Mouse (Mus musculus) lung, postnatal 0 days (tissue): ENCODE results near the gene Calcb. TPM values are rescaled to one million over a fixed set of nuclear protein-coding genes. Genes with fewer than 3 reads are reported as not detected.
A peak's percentile ranks its signal among the peaks of the same experiment; 100 is the strongest.
"Not testable (repeated sequence)": the region's sequence is repeated elsewhere in the genome, so short reads cannot be mapped to it uniquely, and the experiment has no call there.

ENCODE experiments used
- ATAC-seq: fragments of 200-750 bp; cut with Nextera tagmentation; 2 replicates; pipeline ENCODE4 v1.8.0; 2017; ENCODE audit warnings: moderate library complexity
- DNase-seq: peaks from one replicate; pipeline ENCODE4 v3.0.0-alpha.2; 2016; ENCODE audit warnings: low spot score
- H3K27ac ChIP-seq: fragments of 300-500 bp; sonication (generic); 2 replicates; pipeline ENCODE4 v1.5.1; 2014; ENCODE audit warnings: antibody characterized with exemption, mild to moderate bottlenecking, low read length, mixed read lengths
- H3K27me3 ChIP-seq: fragments of 300-500 bp; sonication (generic); replicated peaks from 2 replicates; pipeline ENCODE4 v1.6.1; 2014; ENCODE audit warnings: low read length, mixed read lengths; ENCODE audit not compliant: insufficient read depth
- H3K36me3 ChIP-seq: fragments of 300-500 bp; sonication (generic); 2 replicates; pipeline ENCODE4 v1.6.1; 2014; ENCODE audit warnings: low read length, mixed read lengths; ENCODE audit not compliant: insufficient read depth
- H3K4me1 ChIP-seq: fragments of 300-500 bp; sonication (generic); 2 replicates; pipeline ENCODE4 v1.6.1; 2014; ENCODE audit warnings: antibody characterized with exemption, low read depth, low read length, mixed read lengths; ENCODE audit not compliant: insufficient read depth
- H3K4me2 ChIP-seq: fragments of 300-500 bp; sonication (generic); replicated peaks from 2 replicates; pipeline ENCODE4 v1.6.1; 2014; ENCODE audit warnings: low read depth, mild to moderate bottlenecking, low read length, moderate library complexity, mixed read lengths
- H3K4me3 ChIP-seq: fragments of 300-500 bp; sonication (generic); 2 replicates; pipeline ENCODE4 v1.5.1; 2014; ENCODE audit warnings: low read depth, low read length
- H3K9ac ChIP-seq: fragments of 300-500 bp; sonication (generic); replicated peaks from 2 replicates; pipeline ENCODE4 v1.6.1; 2014; ENCODE audit warnings: low read depth, mild to moderate bottlenecking
- H3K9me3 ChIP-seq: fragments of 300-500 bp; sonication (generic); 2 replicates; pipeline ENCODE4 v1.6.1; 2016; ENCODE audit warnings: low read length, mixed read lengths
- CTCF ChIP-seq: IDR thresholded peaks from 2 replicates; pipeline ENCODE4 v1.5.1; 2016; ENCODE audit warnings: antibody characterized with exemption, mild to moderate bottlenecking
- EP300 ChIP-seq: IDR thresholded peaks from 2 replicates; pipeline ENCODE4 v1.6.1; 2016; ENCODE audit warnings: antibody characterized with exemption, mild to moderate bottlenecking, control low read depth
- WGBS: fragments of 180-500 bp; shearing (Covaris S2); extraction: QIAGEN DNeasy Blood & Tissue Kit; methylation state at CpG from one replicate; pipeline ENCODE4 v1.1.7; 2014; 5-methylcytosine and 5-hydroxymethylcytosine counted together
- polyA plus RNA-seq: library from polyadenylated mRNA; unstranded; fragments of >200 nt; fragmentation: Nextera tagmentation; extraction: Ambion mirVana; gene quantifications from 2 replicates; pipeline ENCODE4 v1.2.1, GENCODE M21; 2015

The Calcb gene
- polyA plus RNA-seq, 1 experiment from 2014 or later = 2.1 TPM

- no peaks in the 10 kb centered on the region for H3K36me3 ChIP-seq
- no peak overlapping the region for H3K4me2 ChIP-seq
- H3K9ac ChIP-seq = no peak overlapping the region
- H3K4me1 ChIP-seq = no peaks in the 10 kb centered on the region
- H3K27ac ChIP-seq = no peak overlapping the region
- DNase-seq = no peak
- TF ChIP-seq EP300 = no peak
- no peak for TF ChIP-seq CTCF
- 79% methylated on average over 2 of the region's 2 CpGs for WGBS
- no peaks in the 10 kb centered on the region for H3K9me3 ChIP-seq
- no peak for ATAC-seq
- H3K4me3 ChIP-seq = no peak overlapping the region
- no peaks in the 10 kb centered on the region for H3K27me3 ChIP-seq
Measured at GRCm38 (mm10) chr7:114710419-114710818, 8.0 kb upstream of the Calcb start.

GRCm38 (mm10) chr7:114712523-114712922 lies 5.9 kb upstream of the Calcb start:
- H3K36me3 ChIP-seq = no peaks in the 10 kb centered on the region
- H3K4me2 ChIP-seq = no peak overlapping the region
- ATAC-seq = no peak
- TF ChIP-seq EP300 (no peak), CTCF (no peak)
- H3K9ac ChIP-seq = no peak overlapping the region
- no peak overlapping the region for H3K4me3 ChIP-seq
- H3K27ac ChIP-seq = no peak overlapping the region
- H3K4me1 ChIP-seq = no peaks in the 10 kb centered on the region
- WGBS = 62% methylated on average over 1 of the region's 1 CpGs
- no peaks in the 10 kb centered on the region for H3K9me3 ChIP-seq
- no peak for DNase-seq
- no peaks in the 10 kb centered on the region for H3K27me3 ChIP-seq

- no peaks in the 10 kb centered on the region for H3K36me3 ChIP-seq
- peaks cover 5% of the 10 kb centered on the region for H3K27me3 ChIP-seq
- ATAC-seq = no peak; the same call in 1 of the 2 replicates
Measured at GRCm38 (mm10) chr7:114719381-114720131, 1.1 kb downstream of the Calcb start.

GRCm38 (mm10) chr7:114729696-114730095 lies 11.3 kb downstream of the Calcb start:
- DNase-seq, H3K4me3 ChIP-seq, H3K27me3 ChIP-seq, H3K9ac ChIP-seq, H3K4me2 ChIP-seq, H3K9me3 ChIP-seq, ATAC-seq, H3K27ac ChIP-seq, H3K36me3 ChIP-seq, H3K4me1 ChIP-seq: not testable (repeated sequence)
- WGBS = 61% methylated on average over 4 of the region's 4 CpGs
- TF ChIP-seq CTCF = peak; percentile 54

More at GRCm38 (mm10) chr7:114719381-114720131, 1.1 kb downstream of the Calcb start:
- Histone ChIP-seq H3K27ac (no peak overlapping the region), H3K4me3 (0 out of 2 replicates have a peak overlapping the region, but pooled peaks have one; percentile 1), H3K4me2 (no peak overlapping the region), H3K9me3 (no peaks in the 10 kb centered on the region), H3K9ac (no peak overlapping the region), H3K4me1 (no peaks in the 10 kb centered on the region)
- no peak for TF ChIP-seq EP300
- TF ChIP-seq CTCF = peak; percentile 63
- peak; percentile 42 for DNase-seq
- 5% methylated on average over 17 of the region's 17 CpGs for WGBS

GRCm38 (mm10) chr7:114731175-114731574 lies 12.7 kb downstream of the Calcb start:
- Histone ChIP-seq H3K27me3 (no peaks in the 10 kb centered on the region), H3K36me3 (no peaks in the 10 kb centered on the region), H3K4me1 (no peaks in the 10 kb centered on the region), H3K9ac (no peak overlapping the region), H3K4me3 (no peak overlapping the region), H3K4me2 (no peak overlapping the region), H3K9me3 (no peaks in the 10 kb centered on the region), H3K27ac (no peak overlapping the region)
- no peak for DNase-seq
- TF ChIP-seq EP300 = no peak
- TF ChIP-seq CTCF = no peak
- no peak for ATAC-seq
- WGBS = 72% methylated on average over 6 of the region's 6 CpGs

- WGBS = 32% methylated on average over 4 of the region's 4 CpGs
- not testable (repeated sequence) for ATAC-seq, H3K4me2 ChIP-seq, H3K4me1 ChIP-seq, H3K27ac ChIP-seq, H3K36me3 ChIP-seq, H3K4me3 ChIP-seq, DNase-seq, H3K27me3 ChIP-seq, H3K9me3 ChIP-seq, H3K9ac ChIP-seq
- TF ChIP-seq CTCF = peak; percentile 55
Measured at GRCm38 (mm10) chr7:114731700-114732099, 13.3 kb downstream of the Calcb start.
